Mouse (Mus musculus) T-cell, adult 2 months (primary cell): ENCODE data around the gene Atf7.

Experiments
- DNase-seq: peaks from one replicate; pipeline ENCODE4 v3.0.0; 2022; ENCODE audit warnings: low spot score

Gene Atf7

DNA sequence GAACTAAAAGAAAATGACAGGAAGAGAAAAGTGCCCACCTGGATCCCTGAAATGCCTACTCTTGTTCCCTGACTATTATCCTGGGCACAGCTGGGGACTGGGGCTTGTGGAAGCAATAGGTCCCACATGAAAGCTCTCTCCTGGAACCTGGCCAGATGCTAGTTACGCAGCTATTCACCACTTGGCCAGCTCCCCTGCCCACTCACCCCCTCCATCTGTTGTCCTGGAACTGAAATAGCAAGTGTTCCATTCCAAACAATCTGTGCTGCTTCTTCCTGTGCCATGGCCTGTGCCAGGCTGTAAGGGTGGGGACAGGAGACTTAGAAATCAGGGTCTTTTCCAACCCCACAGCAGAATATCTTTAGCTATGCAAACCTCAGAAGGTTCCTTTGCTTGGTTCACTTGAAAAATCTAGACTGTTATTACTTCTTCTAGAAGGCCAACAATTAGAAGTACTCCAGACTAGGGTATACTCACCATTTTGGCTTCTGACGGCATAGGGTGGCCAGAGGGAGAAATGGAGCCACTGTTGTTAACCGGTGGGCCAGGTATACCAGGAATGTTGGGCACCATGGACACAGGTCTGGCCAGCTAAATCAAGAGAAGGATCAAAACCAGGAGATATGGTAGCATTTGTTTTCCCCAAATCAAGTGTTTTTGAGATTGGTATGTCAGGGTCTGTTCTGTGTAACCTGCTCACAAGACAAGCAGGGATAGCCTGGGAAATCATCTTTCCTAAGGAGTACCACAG lies 78.4 kb downstream of the Atf7 start:
- no peak for DNase-seq

GRCm38 (mm10) chr15:102546246-102546645 lies 79.0 kb downstream of the Atf7 start:
- DNase-seq, result no peak

GRCm38 (mm10) chr15:102544801-102545200 lies 80.5 kb downstream of the Atf7 start:
- DNase-seq, result no peak

- DNase-seq, result no peak
Observed at GRCm38 (mm10) chr15:102533926-102534325, 91.3 kb downstream of the Atf7 start.

- DNase-seq, result no peak
Observed at GRCm38 (mm10) chr15:102532106-102532900, 93.0 kb downstream of the Atf7 start.

GRCm38 (mm10) chr15:102531586-102531985 lies 93.7 kb downstream of the Atf7 start:
- DNase-seq, result no peak

- DNase-seq, result no peak
Observed at GRCm38 (mm10) chr15:102530566-102530965, 94.7 kb downstream of the Atf7 start.

DNA sequence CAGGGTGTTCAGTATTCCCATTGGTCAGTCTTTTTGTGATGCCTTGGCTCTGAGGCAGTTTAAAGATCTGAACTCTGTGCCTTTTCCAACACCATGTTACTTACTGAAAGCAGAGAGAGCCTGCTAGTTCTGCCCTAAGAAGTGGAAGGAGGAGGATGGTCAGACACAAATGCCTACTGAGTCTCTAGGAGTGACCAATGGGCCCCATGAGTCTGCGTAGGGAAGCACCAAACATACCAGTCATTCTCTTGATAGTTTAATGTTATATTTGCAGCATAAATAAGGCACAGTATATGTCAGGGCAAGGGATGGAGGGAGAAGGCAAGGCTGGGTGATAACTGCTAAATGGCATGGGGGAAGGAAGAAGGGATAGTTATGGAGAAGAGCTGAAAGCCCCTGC lies 96.9 kb downstream of the Atf7 start:
- no peak for DNase-seq

DNA sequence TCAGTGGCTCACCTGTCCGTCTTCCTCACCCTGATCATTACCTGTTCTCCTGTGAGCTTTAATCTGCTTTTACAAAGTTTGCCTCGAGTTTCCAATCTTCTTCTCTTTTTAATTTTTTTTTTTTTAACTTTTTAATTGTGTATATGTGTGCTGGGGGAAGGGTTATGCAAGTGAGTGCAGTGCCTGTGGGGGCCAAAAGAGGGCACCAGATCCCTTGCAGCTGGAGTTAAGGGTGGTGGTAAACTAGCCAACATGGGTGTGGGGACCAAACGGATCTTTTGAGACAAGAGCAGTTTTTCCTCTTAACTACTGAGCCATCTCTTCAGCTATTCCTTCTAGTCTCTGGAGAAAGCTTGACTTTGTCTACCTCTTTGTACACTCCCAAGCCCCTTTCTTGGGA lies 97.3 kb downstream of the Atf7 start:
- DNase-seq, result peak; percentile 15

- peak; percentile 54 for DNase-seq
Observed at GRCm38 (mm10) chr15:102526111-102527002, 98.9 kb downstream of the Atf7 start.

DNA sequence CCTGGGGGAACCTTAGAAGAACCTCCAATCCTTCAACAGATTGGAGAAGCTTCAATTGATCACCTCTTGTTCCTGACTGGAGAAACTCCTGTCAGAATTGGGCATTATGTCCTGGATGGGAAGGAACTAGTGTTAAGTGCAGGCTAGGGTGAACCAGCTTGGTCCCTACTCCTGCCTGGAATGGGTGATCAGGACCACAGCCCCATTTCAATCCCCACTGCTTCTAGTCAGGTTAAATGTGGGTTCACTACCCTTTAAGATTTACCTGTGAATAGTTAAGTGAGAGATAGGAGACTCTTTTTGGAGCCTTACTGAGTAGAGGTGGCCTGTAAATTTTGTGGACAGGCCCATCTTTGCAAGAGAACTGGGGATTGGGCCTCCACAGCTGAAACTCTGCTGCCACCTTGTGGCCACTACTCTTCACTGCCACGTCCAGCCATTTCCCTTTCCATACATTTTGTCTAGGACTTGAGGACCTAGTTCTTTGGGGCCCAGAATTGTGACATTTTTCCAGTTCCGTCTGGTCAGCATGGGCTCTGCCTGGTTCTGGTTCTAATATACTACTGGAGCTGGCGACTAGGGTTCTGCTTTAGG lies 100.3 kb downstream of the Atf7 start, which contains the start of gene Npff:
Npff (minus strand) TSS at position 51 of the 594 bp plus-strand sequence.
- DNase-seq, result peak; percentile 73

DNA sequence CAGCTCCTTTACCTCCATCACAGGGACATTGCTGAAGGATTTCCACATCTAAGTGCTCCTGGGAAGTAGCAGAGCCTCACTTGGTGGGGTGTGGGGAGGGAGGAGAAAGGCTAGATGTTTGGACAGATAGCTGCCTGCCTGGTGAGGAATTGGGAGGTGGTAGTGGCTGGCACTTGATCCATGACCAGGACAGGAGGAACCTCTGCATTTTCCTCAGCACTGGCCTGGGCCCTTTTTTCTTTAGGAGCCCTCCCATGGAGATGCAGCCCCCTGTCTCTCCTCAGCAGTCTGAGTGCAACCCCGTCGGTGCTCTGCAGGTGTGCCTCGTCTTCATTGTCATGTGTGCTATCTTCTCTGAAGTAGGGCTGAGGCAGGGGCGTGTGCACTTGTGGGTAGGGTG lies 103.8 kb downstream of the Atf7 start:
- DNase-seq, result no peak

GRCm38 (mm10) chr15:102520416-102520815 lies 104.8 kb downstream of the Atf7 start:
- no peak for DNase-seq

DNA sequence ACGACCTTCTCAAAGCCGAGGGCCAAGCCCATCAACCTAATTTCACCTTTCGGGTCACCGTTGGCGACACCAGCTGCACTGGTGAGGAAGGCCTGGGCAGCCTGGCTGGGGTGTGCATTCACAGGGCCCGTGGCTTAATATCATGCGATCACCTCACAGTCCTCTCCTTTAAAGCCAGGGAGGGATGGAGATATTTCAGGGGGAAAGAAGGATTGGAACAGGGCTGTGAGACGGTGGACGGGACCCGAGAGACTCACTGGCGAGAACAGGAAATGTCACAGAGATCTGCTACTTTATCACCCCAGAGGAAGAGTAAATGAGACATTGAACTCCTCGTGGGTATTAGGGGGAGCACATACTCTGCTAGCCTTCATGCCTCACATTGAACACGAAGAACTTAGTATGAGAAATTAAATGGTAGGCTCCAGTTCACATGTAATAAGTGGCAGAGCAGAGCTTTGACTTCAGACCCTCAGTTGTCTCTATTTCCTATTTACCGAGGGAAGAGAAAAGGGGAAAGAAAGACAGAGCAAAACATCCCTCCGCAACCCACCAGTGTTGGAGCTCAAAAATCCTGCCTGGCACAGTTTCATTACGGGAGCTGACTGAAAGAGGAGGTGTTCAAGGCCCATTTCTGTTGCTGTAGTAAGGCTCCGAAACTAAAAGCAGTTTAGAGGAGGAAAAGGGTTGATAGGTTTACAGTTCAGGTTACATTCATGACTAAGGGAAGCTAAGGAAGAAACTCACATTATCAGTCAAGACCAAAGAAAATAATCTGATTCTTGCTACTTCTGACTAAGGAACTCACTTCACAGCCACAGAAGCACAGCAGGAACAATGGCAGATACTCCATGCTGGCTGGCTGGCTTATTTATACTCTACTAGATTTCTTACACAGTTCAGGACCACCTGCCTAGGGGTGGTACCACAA lies 105.8 kb downstream of the Atf7 start:
- DNase-seq, result no peak

- no peak for DNase-seq
Observed at GRCm38 (mm10) chr15:102518859-102519201, 106.4 kb downstream of the Atf7 start.

DNA sequence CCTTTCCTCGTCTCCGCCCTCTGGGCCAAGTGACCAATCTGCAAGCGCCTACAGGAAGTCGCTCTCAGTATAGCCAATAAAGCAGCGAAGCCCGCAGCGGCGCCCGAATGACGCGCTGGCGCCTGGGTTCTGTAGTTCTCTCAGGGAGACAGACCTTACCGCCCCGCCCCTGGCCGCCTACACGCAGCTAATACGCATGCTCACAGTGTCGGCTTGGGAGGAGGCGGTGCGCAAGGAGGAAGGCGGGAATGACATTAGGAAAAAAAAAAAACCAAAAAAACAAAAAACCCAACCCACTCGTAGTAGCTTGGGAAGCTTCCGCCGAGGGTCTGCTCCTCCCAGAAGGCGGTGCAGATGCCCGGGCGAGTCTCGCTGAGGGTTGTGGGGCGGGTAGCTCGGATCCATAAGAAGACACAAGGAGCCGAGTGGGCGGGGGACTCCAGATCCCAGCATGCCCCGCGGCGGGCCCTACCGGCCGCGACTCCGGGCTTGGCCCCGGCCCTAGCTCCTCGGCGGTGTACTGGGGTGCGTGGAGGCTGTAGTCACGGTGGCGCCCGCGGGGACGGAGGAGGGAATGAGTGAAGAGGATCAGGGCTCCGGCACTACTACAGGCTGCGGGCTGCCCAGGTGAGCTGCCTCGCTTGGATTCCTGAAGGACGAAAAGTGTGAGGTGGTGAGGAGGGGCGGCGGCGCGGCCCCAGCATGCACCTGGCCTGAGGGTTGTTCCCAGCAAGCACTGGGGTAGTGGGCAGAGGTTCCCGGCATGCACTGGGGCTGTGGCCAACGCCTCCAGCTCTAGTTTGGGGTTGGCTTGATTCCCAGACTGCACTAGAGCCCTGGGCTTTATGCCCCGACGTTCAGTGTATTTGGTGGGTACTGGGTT lies 107.0 kb downstream of the Atf7 start, which contains the start of gene Tarbp2:
Tarbp2 (plus strand) TSS at position 217 of the 883 bp plus-strand sequence.
- peak; percentile 99 for DNase-seq

GRCm38 (mm10) chr15:102517631-102517975 lies 107.7 kb downstream of the Atf7 start:
- DNase-seq, result no peak

- DNase-seq, result peak; percentile 52
Observed at GRCm38 (mm10) chr15:102516728-102517404, 108.4 kb downstream of the Atf7 start, which contains the start of gene Map3k12. TSS of gene Map3k12 (minus strand) at chr15:102517064.

DNA sequence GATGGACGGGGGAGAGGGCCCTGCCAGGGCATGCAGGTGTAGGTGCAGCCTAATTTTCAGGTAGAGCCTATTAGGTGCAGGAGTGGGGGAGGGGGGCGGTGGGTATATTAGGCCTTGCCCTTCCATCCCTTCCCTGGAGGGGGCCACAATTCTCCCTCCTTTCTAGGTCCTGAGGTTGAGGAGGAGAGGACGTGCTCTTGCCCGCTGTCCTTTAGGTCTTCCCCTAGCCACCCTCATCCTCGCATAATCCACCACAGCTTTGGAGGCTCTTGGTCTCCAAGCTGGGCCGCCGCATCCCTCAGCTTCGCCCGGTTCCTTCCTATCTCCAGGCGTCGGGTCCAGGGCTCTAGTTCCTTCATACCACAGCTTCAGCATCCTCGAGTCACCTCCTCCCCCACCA lies 109.0 kb downstream of the Atf7 start:
- no peak for DNase-seq
